ENCODE assay signal across 19 mouse cellular contexts in genomic region chr11:72461500-72461981, GRCm38 (mm10). TPM values are rescaled to one million over a fixed set of nuclear protein-coding genes. Genes with fewer than 3 reads are reported as not detected.
DNase-seq lines count a peak whose midpoint lies in the region; ATAC-seq and TF ChIP-seq lines count a peak whose summit lies in the region.
"Had no signal": no experiment of that assay in that cellular context is flagged by ENCODE, and none has a peak within 500 bp of the region (broad histone marks: within the 10 kb centered on the region; RNA-seq: fewer than 3 reads in every experiment).

No protein-coding gene starts in this region.

- H3K4me2 ChIP-seq in heart, embryonic 12.5 days: no peak overlapping the region
- no peak overlapping the region for H3K4me2 ChIP-seq in liver, postnatal 0 days (ENCODE audit: low read depth, low read length)
- H3K4me2 ChIP-seq: forebrain, embryonic 13.5 days; heart, embryonic 13.5 days; hindbrain, embryonic 14.5 days; liver, embryonic 11.5 days; neural tube, embryonic 15.5 days had no signal

- H3K36me3 ChIP-seq in heart, embryonic 12.5 days: no peaks in the 10 kb centered on the region
- peaks cover 7% of the 10 kb centered on the region; the same call in 1 of the 2 replicates for H3K36me3 ChIP-seq in liver, postnatal 0 days (replicated peaks; ENCODE audit: insufficient read depth, low read length)
- H3K36me3 ChIP-seq: heart, embryonic 13.5 days had no signal

- peak; percentile 26 to 45 for DNase-seq in heart, adult 18-20 months
- no peak for DNase-seq in liver, postnatal 0 days
- DNase-seq in liver: no peak
- peak; percentile 68 to 69 for DNase-seq in B cell, adult 2 months
- DNase-seq: adrenal gland, postnatal 14 days; kidney, adult 9 months; right cerebral cortex, adult 18-20 months had no signal

- H3K9ac ChIP-seq in heart, embryonic 12.5 days: no peak overlapping the region
- no peak overlapping the region for H3K9ac ChIP-seq in liver, postnatal 0 days (replicated peaks)
- H3K9ac ChIP-seq: forebrain, embryonic 13.5 days; heart, embryonic 13.5 days; hindbrain, embryonic 14.5 days; neural tube, embryonic 15.5 days had no signal

- TF ChIP-seq CTCF in liver, postnatal 0 days (IDR thresholded peaks at IDR 0.05; ENCODE audit: low read depth): no peak

- no peak for TF ChIP-seq EP300 in liver, postnatal 0 days (IDR thresholded peaks at IDR 0.05; ENCODE audit: low read depth)

- no peaks in the 10 kb centered on the region for H3K27me3 ChIP-seq in heart, embryonic 12.5 days (replicated peaks)
- no peaks in the 10 kb centered on the region for H3K27me3 ChIP-seq in liver, postnatal 0 days (ENCODE audit: insufficient read depth, low read length)
- H3K27me3 ChIP-seq: forebrain, embryonic 13.5 days; heart, embryonic 13.5 days; neural tube, embryonic 15.5 days had no signal

- H3K9me3 ChIP-seq in heart, embryonic 12.5 days (replicated peaks): no peaks in the 10 kb centered on the region
- no peaks in the 10 kb centered on the region for H3K9me3 ChIP-seq in liver, postnatal 0 days (ENCODE audit: low read length)
- H3K9me3 ChIP-seq: forebrain, embryonic 13.5 days; heart, embryonic 13.5 days; neural tube, embryonic 15.5 days had no signal

- H3K4me1 ChIP-seq in heart, embryonic 12.5 days (replicated peaks): peaks cover 43% of the 10 kb centered on the region
- H3K4me1 ChIP-seq in liver, postnatal 0 days (ENCODE audit: insufficient read depth): peaks cover 45% of the 10 kb centered on the region

- H3K27ac ChIP-seq in heart, embryonic 12.5 days (ENCODE audit: poor library complexity, severe bottlenecking): no peak overlapping the region
- H3K27ac ChIP-seq in liver, postnatal 0 days (ENCODE audit: low read depth): peak overlapping the region; percentile 25; the same call in 1 of the 2 replicates
- H3K27ac ChIP-seq: forebrain, embryonic 13.5 days; heart, embryonic 13.5 days; hindbrain, embryonic 14.5 days; neural tube, embryonic 15.5 days had no signal

- WGBS in heart, embryonic 12.5 days: 33% methylated on average over 5 of the region's 5 CpGs
- WGBS in liver, postnatal 0 days (ENCODE audit: insufficient replicate concordance): 40% methylated on average over 5 of the region's 5 CpGs

- H3K4me3 ChIP-seq in heart, embryonic 12.5 days: no peak overlapping the region
- H3K4me3 ChIP-seq in liver, postnatal 0 days (ENCODE audit: low read depth, low read length): no peak overlapping the region
- H3K4me3 ChIP-seq: forebrain, embryonic 13.5 days; heart, embryonic 13.5 days; neural tube, embryonic 15.5 days had no signal

- ATAC-seq in heart, embryonic 12.5 days (ENCODE audit: insufficient number of reproducible peaks, low FRiP score): no peak
- no peak for ATAC-seq in liver, postnatal 0 days
- ATAC-seq in common myeloid progenitor, adult 5-6 weeks (replicated peaks; ENCODE audit: low read depth, poor library complexity, severe bottlenecking): 0 out of 2 replicates have a peak, but pooled peaks have one; percentile 9
- no peak for ATAC-seq in inflammation-experienced regulatory T-cells, adult 6 months
- no peak for ATAC-seq in erythroid progenitor cell, adult 5-6 weeks (replicated peaks; ENCODE audit: low FRiP score, poor library complexity, severe bottlenecking)
- ATAC-seq: forebrain, embryonic 13.5 days had no signal

RNA-seq across cellular contexts. Expression of gene Mybbp1a, which starts 20.4 kb away (rescaled TPM):
- 10 to 100 TPM; 43.1 to 47.5 TPM for total RNA-seq in heart, adult 18-20 months (2021)
- polyA plus RNA-seq in heart, embryonic 12.5 days (2016; fragmentation: Nextera tagmentation; extraction: Ambion mirVana): 99.5 and 106 TPM in 2 replicates
- polyA plus RNA-seq in liver, postnatal 0 days (2015; fragmentation: Nextera tagmentation; extraction: Ambion mirVana): 40.2 and 44.5 TPM in 2 replicates
- 138 and 260 TPM in 2 replicates for total RNA-seq in common myeloid progenitor, adult 5-6 weeks (2017)
- polyA plus RNA-seq in inflammation-experienced regulatory T-cells, adult 6 months (2017; shearing (Covaris generic)): 10 to 100 TPM; 46.1 to 71.2 (median 64.1) TPM
- 37.5 and 82.2 TPM in 2 replicates for total RNA-seq in erythroid progenitor cell, adult 5-6 weeks (2015; ENCODE audit: low replicate concordance)
- 4.8 and 7.6 TPM in 2 replicates for total RNA-seq in erythroid progenitor cell, adult 5-6 weeks (2017; ENCODE audit: low replicate concordance)

RNA-seq across cellular contexts. Expression of gene Ggt6, which starts 26.2 kb away (rescaled TPM):
- total RNA-seq in heart, adult 18-20 months (2021): not detected
- polyA plus RNA-seq in heart, embryonic 12.5 days (2016; fragmentation: Nextera tagmentation; extraction: Ambion mirVana): not detected in 2 replicates
- 0.79 and 1.2 TPM in 2 replicates for polyA plus RNA-seq in liver, postnatal 0 days (2015; fragmentation: Nextera tagmentation; extraction: Ambion mirVana)
- total RNA-seq in common myeloid progenitor, adult 5-6 weeks (2017): not detected in 2 replicates
- not detected for polyA plus RNA-seq in inflammation-experienced regulatory T-cells, adult 6 months (2017; shearing (Covaris generic))
- total RNA-seq in erythroid progenitor cell, adult 5-6 weeks (2015; ENCODE audit: low replicate concordance): not detected in 2 replicates
- total RNA-seq in erythroid progenitor cell, adult 5-6 weeks (2017; ENCODE audit: low replicate concordance): not detected in 2 replicates
- total RNA-seq: layer of hippocampus, postnatal 10 days; left cerebral cortex, postnatal 14 days; megakaryocyte, adult 5-6 weeks had no signal
- polyA plus RNA-seq: forebrain, embryonic 13.5 days; heart, embryonic 13.5 days; liver, embryonic 11.5 days; neural tube, embryonic 15.5 days had no signal

RNA-seq across cellular contexts. Expression of gene Spns2, which starts 28.2 kb away (rescaled TPM):
- total RNA-seq in heart, adult 18-20 months (2021): 1 to 10 TPM; 6.3 to 9.0 TPM
- polyA plus RNA-seq in heart, embryonic 12.5 days (2016; fragmentation: Nextera tagmentation; extraction: Ambion mirVana): 3.3 and 3.5 TPM in 2 replicates
- polyA plus RNA-seq in liver, postnatal 0 days (2015; fragmentation: Nextera tagmentation; extraction: Ambion mirVana): 4.1 and 4.9 TPM in 2 replicates
- 38.1 and 49.9 TPM in 2 replicates for total RNA-seq in common myeloid progenitor, adult 5-6 weeks (2017)
- not detected for polyA plus RNA-seq in inflammation-experienced regulatory T-cells, adult 6 months (2017; shearing (Covaris generic))
- 0.72 and 5.0 TPM in 2 replicates for total RNA-seq in erythroid progenitor cell, adult 5-6 weeks (2015; ENCODE audit: low replicate concordance)
- 0.77 TPM in 1 of 2 replicates, not detected in the other for total RNA-seq in erythroid progenitor cell, adult 5-6 weeks (2017; ENCODE audit: low replicate concordance)

RNA-seq across cellular contexts. Expression of gene Smtnl2, which starts 50.0 kb away (rescaled TPM):
- total RNA-seq in heart, adult 18-20 months (2021): 10 to 100 TPM in 1 of 2 experiments, 1 to 10 TPM in 1; 9.4 to 11.3 TPM
- 191 and 194 TPM in 2 replicates for polyA plus RNA-seq in heart, embryonic 12.5 days (2016; fragmentation: Nextera tagmentation; extraction: Ambion mirVana)
- 3.5 and 4.0 TPM in 2 replicates for polyA plus RNA-seq in liver, postnatal 0 days (2015; fragmentation: Nextera tagmentation; extraction: Ambion mirVana)
- 0.23 TPM in 1 of 2 replicates, not detected in the other for total RNA-seq in common myeloid progenitor, adult 5-6 weeks (2017)
- polyA plus RNA-seq in inflammation-experienced regulatory T-cells, adult 6 months (2017; shearing (Covaris generic)): not detected
- 1.4 TPM in 1 of 2 replicates, not detected in the other for total RNA-seq in erythroid progenitor cell, adult 5-6 weeks (2015; ENCODE audit: low replicate concordance)
- total RNA-seq in erythroid progenitor cell, adult 5-6 weeks (2017; ENCODE audit: low replicate concordance): 0.26 and 0.30 TPM in 2 replicates
- total RNA-seq: megakaryocyte, adult 5-6 weeks had no signal

Comparison
In these comparisons a context has a peak if more than half of its experiments do, and no peak if none do; other contexts are left out.
1. DNase-seq: peak in heart, adult 18-20 months (2 of 2) and B cell, adult 2 months (2 of 2); none in liver, postnatal 0 days (single experiment) and liver (single experiment).